Mouse (Mus musculus) heart, adult 2 months (tissue): ENCODE data around the gene Tmem230. TPM values are rescaled to one million over a fixed set of nuclear protein-coding genes. Genes with fewer than 3 reads are reported as not detected.
"Not testable (repeated sequence)": the region's sequence is repeated elsewhere in the genome, so short reads cannot be mapped to it uniquely, and the experiment has no call there.

Experiments
- DNase-seq, 2 experiments: peaks; one replicate each; pipeline ENCODE4 v3.0.0; 2021
- H3K27ac ChIP-seq: fragments of 200-600 bp; 2 replicates; pipeline ENCODE4 v1.8.1; 2022
- H3K27me3 ChIP-seq: fragments of 200-500 bp; 2 replicates; pipeline ENCODE4 v1.6.1; 2012; ENCODE audit warnings: mild to moderate bottlenecking, low read length, inconsistent platforms, mixed read lengths; ENCODE audit not compliant: control insufficient read depth, insufficient read depth
- H3K36me3 ChIP-seq: fragments of 200-500 bp; 2 replicates; pipeline ENCODE4 v1.6.1; 2012; ENCODE audit warnings: low read length, inconsistent platforms; ENCODE audit not compliant: control insufficient read depth, insufficient read depth
- H3K4me1 ChIP-seq: fragments of 200-500 bp; 2 replicates; pipeline ENCODE4 v1.6.1; 2011; ENCODE audit warnings: low read length; ENCODE audit not compliant: control insufficient read depth, insufficient read depth
- H3K4me3 ChIP-seq: fragments of 200-600 bp; 2 replicates; pipeline ENCODE4 v1.8.1; 2022
- H3K79me2 ChIP-seq: fragments of 200-500 bp; replicated peaks from 2 replicates; pipeline ENCODE4 v1.6.1; 2012; ENCODE audit warnings: mild to moderate bottlenecking, inconsistent platforms, low read length, moderate library complexity, mixed read lengths; ENCODE audit not compliant: control insufficient read depth, insufficient read depth
- H3K9ac ChIP-seq: fragments of 200-500 bp; 2 replicates; pipeline ENCODE4 v1.6.1; 2012; ENCODE audit warnings: low read depth, mild to moderate bottlenecking, control low read depth, inconsistent platforms, low read length, mixed read lengths
- CTCF ChIP-seq: fragments of 200-600 bp; IDR thresholded peaks from 2 replicates; pipeline ENCODE4 v1.8.1; 2022; ENCODE audit warnings: antibody characterized with exemption, mild to moderate bottlenecking, moderate library complexity
- EP300 ChIP-seq: fragments of 200-500 bp; IDR thresholded peaks from 2 replicates; pipeline ENCODE4 v1.6.1; 2011; ENCODE audit warnings: low read depth, low read length, control low read depth; ENCODE audit not compliant: insufficient read depth
- POLR2A ChIP-seq: fragments of 200-500 bp; IDR thresholded peaks from 2 replicates; pipeline ENCODE4 v1.6.1; 2011; ENCODE audit warnings: mild to moderate bottlenecking, low read depth, low read length, control low read depth; ENCODE audit not compliant: insufficient read depth
- WGBS: fragments of 180-500 bp; shearing (Covaris S2); methylation state at CpG from one replicate; pipeline ENCODE4 v1.1.7; 2018; 5-methylcytosine and 5-hydroxymethylcytosine counted together
- intact Hi-C: fragments of 180-260 bp; cut with DNase I; formaldehyde crosslinking; loops from one replicate; pipeline ENCODE4 v1.15.1; 2025
- long read RNA-seq: library from polyadenylated mRNA; stranded (forward); transcript quantifications from one replicate; pipeline ENCODE4 v2.0.0, GENCODE M21; 2021
- polyA plus RNA-seq: library from polyadenylated mRNA; depleted of rRNA; stranded (reverse); fragments of >200 nt; gene quantifications from 2 replicates; pipeline ENCODE4 v1.2.3, GENCODE M21; 2012; rRNA removed
- total RNA-seq, 2 experiments: library from RNA; stranded (reverse); gene quantifications; 2 replicates each; pipeline ENCODE4 v1.2.3; 2021

The Tmem230 gene
- total RNA-seq (10 to 100 TPM; 23.1 to 23.3 TPM), polyA plus RNA-seq (28.0 and 43.2 TPM in 2 replicates)
- long read RNA-seq, transcript Tmem230-201 (4 exons, 1,612 nt), result major isoform, 23 of 33 reads
- long read RNA-seq, partial matches to known transcripts, result 0 of 33 reads
- long read RNA-seq, other reads (novel, unspliced or antisense), result 6 of 33 reads

GRCm38 (mm10) chr2:132247539-132248313, at the start of gene Tmem230:
Tmem230 (minus strand) TSS chr2:132247807.
- H3K4me1 ChIP-seq, result peaks cover 4% of the 10 kb centered on the region
- DNase-seq, result peak; percentile 94
- peak within 1 kb of the TSS; percentile 57 for H3K4me3 ChIP-seq
- intact Hi-C loops, result loop anchor here (10.0 kb wide), 1 partner anchor 567 kb away; the partner anchor contains the start of genes Mcm8 and Trmt6
- peak within 1 kb of the TSS; percentile 91 for H3K27ac ChIP-seq
- no peaks in the 10 kb centered on the region for H3K79me2 ChIP-seq
- WGBS, result 6% methylated on average over 50 of the region's 50 CpGs
- no peaks in the 10 kb centered on the region for H3K27me3 ChIP-seq
- peak within 1 kb of the TSS; percentile 91 for H3K9ac ChIP-seq
- H3K36me3 ChIP-seq, result peaks cover 11% of the 10 kb centered on the region
- peak; percentile 85 for TF ChIP-seq POLR2A
- peak; percentile 21; the same call in 1 of the 2 replicates for TF ChIP-seq EP300
- TF ChIP-seq CTCF, result peak; percentile 47

- no peak for TF ChIP-seq POLR2A
- TF ChIP-seq CTCF, result no peak
- TF ChIP-seq EP300, result no peak
- DNase-seq, result no peak
- H3K27ac ChIP-seq, result no peak overlapping the region; the same call in 1 of the 2 replicates
- peaks cover 19% of the 10 kb centered on the region for H3K4me1 ChIP-seq
- WGBS, result 72% methylated on average over 10 of the region's 10 CpGs
- peaks cover 8% of the 10 kb centered on the region; the same call in 1 of the 2 replicates for H3K79me2 ChIP-seq
- H3K36me3 ChIP-seq, result peaks cover 14% of the 10 kb centered on the region
- no peak overlapping the region for H3K4me3 ChIP-seq
- H3K9ac ChIP-seq, result no peak overlapping the region
- H3K27me3 ChIP-seq, result no peaks in the 10 kb centered on the region
- intact Hi-C loops, result no loop called here
Observed at GRCm38 (mm10) chr2:132293694-132294450, 46.3 kb upstream of the Tmem230 start.

- H3K27ac ChIP-seq, result peak overlapping the region; percentile 83
- H3K4me3 ChIP-seq, result no peak overlapping the region
- H3K9ac ChIP-seq, result no peak overlapping the region
- H3K4me1 ChIP-seq, result peaks cover 19% of the 10 kb centered on the region
- no peaks in the 10 kb centered on the region for H3K27me3 ChIP-seq
- intact Hi-C loops, result no loop called here
- 4% methylated on average over 4 of the region's 4 CpGs for WGBS
- peak; percentile 47 to 71 for DNase-seq
- TF ChIP-seq CTCF (no peak), POLR2A (no peak), EP300 (no peak)
- H3K36me3 ChIP-seq, result peaks cover 17% of the 10 kb centered on the region
- peaks cover 8% of the 10 kb centered on the region; the same call in 1 of the 2 replicates for H3K79me2 ChIP-seq
Observed at GRCm38 (mm10) chr2:132292083-132292482, 44.5 kb upstream of the Tmem230 start.

- Histone ChIP-seq H3K4me3 (no peak overlapping the region), H3K4me1 (peaks cover 19% of the 10 kb centered on the region), H3K9ac (peak overlapping the region; percentile 22; the same call in 1 of the 2 replicates), H3K36me3 (peaks cover 21% of the 10 kb centered on the region), H3K79me2 (peaks cover 8% of the 10 kb centered on the region; the same call in 1 of the 2 replicates), H3K27me3 (no peaks in the 10 kb centered on the region), H3K27ac (peak overlapping the region; percentile 83)
- TF ChIP-seq EP300, result no peak
- TF ChIP-seq POLR2A, result no peak
- TF ChIP-seq CTCF, result no peak
- 41% methylated on average over 3 of the region's 3 CpGs for WGBS
- intact Hi-C loops, result no loop called here
- DNase-seq, result peak; percentile 43 to 45
Observed at GRCm38 (mm10) chr2:132291265-132291664, 43.7 kb upstream of the Tmem230 start.

GRCm38 (mm10) chr2:132290808-132291207, 43.2 kb upstream of the Tmem230 start:
- Histone ChIP-seq H3K4me1 (peaks cover 19% of the 10 kb centered on the region), H3K9ac (peak overlapping the region; percentile 22; the same call in 1 of the 2 replicates), H3K27ac (peak overlapping the region; percentile 83), H3K4me3 (no peak overlapping the region), H3K79me2 (peaks cover 8% of the 10 kb centered on the region; the same call in 1 of the 2 replicates), H3K27me3 (no peaks in the 10 kb centered on the region), H3K36me3 (peaks cover 23% of the 10 kb centered on the region)
- intact Hi-C loops, result no loop called here
- DNase-seq, result no peak
- TF ChIP-seq POLR2A (no peak), CTCF (no peak), EP300 (no peak)
- WGBS, result 45% methylated on average over 6 of the region's 6 CpGs

GRCm38 (mm10) chr2:132289213-132289612, 41.6 kb upstream of the Tmem230 start:
- 15% methylated on average over 5 of the region's 7 CpGs for WGBS
- peaks cover 28% of the 10 kb centered on the region for H3K4me1 ChIP-seq

More at GRCm38 (mm10) chr2:132289213-132289612, 41.6 kb upstream of the Tmem230 start:
- H3K4me3 ChIP-seq, intact Hi-C loops, H3K79me2 ChIP-seq, H3K27me3 ChIP-seq, H3K9ac ChIP-seq, DNase-seq: not testable (repeated sequence)
- H3K27ac ChIP-seq, result peak overlapping the region; percentile 2; the same call in 1 of the 2 replicates
- peaks cover 23% of the 10 kb centered on the region for H3K36me3 ChIP-seq
